Mouse (Mus musculus) heart, adult 2 months (tissue): ENCODE results near the gene Klhl25. TPM values are rescaled to one million over a fixed set of nuclear protein-coding genes. Genes with fewer than 3 reads are reported as not detected.

Source experiments
- DNase-seq, 2 experiments: peaks; one replicate each; pipeline ENCODE4 v3.0.0; 2021
- H3K27ac ChIP-seq: fragments of 200-600 bp; 2 replicates; pipeline ENCODE4 v1.8.1; 2022
- H3K27me3 ChIP-seq: fragments of 200-500 bp; 2 replicates; pipeline ENCODE4 v1.6.1; 2012; ENCODE audit warnings: mild to moderate bottlenecking, low read length, inconsistent platforms, mixed read lengths; ENCODE audit not compliant: control insufficient read depth, insufficient read depth
- H3K36me3 ChIP-seq: fragments of 200-500 bp; 2 replicates; pipeline ENCODE4 v1.6.1; 2012; ENCODE audit warnings: low read length, inconsistent platforms; ENCODE audit not compliant: control insufficient read depth, insufficient read depth
- H3K4me1 ChIP-seq: fragments of 200-500 bp; 2 replicates; pipeline ENCODE4 v1.6.1; 2011; ENCODE audit warnings: low read length; ENCODE audit not compliant: control insufficient read depth, insufficient read depth
- H3K4me3 ChIP-seq: fragments of 200-600 bp; 2 replicates; pipeline ENCODE4 v1.8.1; 2022
- H3K79me2 ChIP-seq: fragments of 200-500 bp; replicated peaks from 2 replicates; pipeline ENCODE4 v1.6.1; 2012; ENCODE audit warnings: mild to moderate bottlenecking, inconsistent platforms, low read length, moderate library complexity, mixed read lengths; ENCODE audit not compliant: control insufficient read depth, insufficient read depth
- H3K9ac ChIP-seq: fragments of 200-500 bp; 2 replicates; pipeline ENCODE4 v1.6.1; 2012; ENCODE audit warnings: low read depth, mild to moderate bottlenecking, control low read depth, inconsistent platforms, low read length, mixed read lengths
- CTCF ChIP-seq: fragments of 200-600 bp; IDR thresholded peaks from 2 replicates; pipeline ENCODE4 v1.8.1; 2022; ENCODE audit warnings: antibody characterized with exemption, mild to moderate bottlenecking, moderate library complexity
- EP300 ChIP-seq: fragments of 200-500 bp; IDR thresholded peaks from 2 replicates; pipeline ENCODE4 v1.6.1; 2011; ENCODE audit warnings: low read depth, low read length, control low read depth; ENCODE audit not compliant: insufficient read depth
- POLR2A ChIP-seq: fragments of 200-500 bp; IDR thresholded peaks from 2 replicates; pipeline ENCODE4 v1.6.1; 2011; ENCODE audit warnings: mild to moderate bottlenecking, low read depth, low read length, control low read depth; ENCODE audit not compliant: insufficient read depth
- WGBS: fragments of 180-500 bp; shearing (Covaris S2); methylation state at CpG from one replicate; pipeline ENCODE4 v1.1.7; 2018; 5-methylcytosine and 5-hydroxymethylcytosine counted together
- intact Hi-C: fragments of 180-260 bp; cut with DNase I; formaldehyde crosslinking; loops from one replicate; pipeline ENCODE4 v1.15.1; 2025
- polyA plus RNA-seq: library from polyadenylated mRNA; depleted of rRNA; stranded (reverse); fragments of >200 nt; gene quantifications from 2 replicates; pipeline ENCODE4 v1.2.3, GENCODE M21; 2012
- total RNA-seq, 2 experiments: library from RNA; stranded (reverse); gene quantifications; 2 replicates each; pipeline ENCODE4 v1.2.3; 2021

The Klhl25 gene
- total and polyA plus RNA-seq, 3 experiments = 4.8 to 6.4 (median 5.9) TPM

DNA sequence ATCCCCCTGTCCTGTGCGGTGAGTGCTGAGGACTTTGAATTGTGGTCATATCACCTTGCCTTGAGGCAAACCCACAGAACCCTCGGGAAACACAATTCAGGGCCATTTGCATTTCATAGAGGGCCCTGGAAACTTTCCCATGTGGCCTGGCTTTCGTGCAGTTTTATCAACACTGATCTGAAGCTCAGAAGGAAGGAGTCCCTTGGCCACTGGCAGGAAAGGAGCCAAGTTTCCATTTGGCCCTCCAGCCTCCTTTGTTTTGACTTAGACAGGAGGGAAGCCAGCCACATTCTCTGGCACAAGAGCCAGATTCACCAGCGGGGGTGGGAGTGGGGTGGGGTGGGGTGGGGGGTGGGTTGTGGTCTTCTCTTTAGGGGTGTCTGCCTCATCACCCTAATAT is 41.4 kb upstream of the Klhl25 start:
- TF ChIP-seq POLR2A = no peak
- peak; percentile 76; the same call in 1 of the 2 replicates for TF ChIP-seq EP300
- no peak overlapping the region for H3K4me3 ChIP-seq
- 17% methylated on average over 4 of the region's 4 CpGs for WGBS
- peaks cover 3% of the 10 kb centered on the region; the same call in 1 of the 2 replicates for H3K36me3 ChIP-seq
- intact Hi-C loops = loop anchor here (5.0 kb wide), 1 partner anchor 69 kb away; no protein-coding TSS in a partner anchor
- H3K79me2 ChIP-seq = no peaks in the 10 kb centered on the region
- no peak overlapping the region; the same call in 1 of the 2 replicates for H3K9ac ChIP-seq
- H3K4me1 ChIP-seq = peaks cover 8% of the 10 kb centered on the region
- H3K27me3 ChIP-seq = no peaks in the 10 kb centered on the region
- peak overlapping the region; percentile 73 for H3K27ac ChIP-seq
- DNase-seq = peak; percentile 69 to 81

- Histone ChIP-seq H3K36me3 (peaks cover 3% of the 10 kb centered on the region; the same call in 1 of the 2 replicates), H3K4me3 (no peak overlapping the region), H3K9ac (no peak overlapping the region), H3K4me1 (peaks cover 8% of the 10 kb centered on the region), H3K79me2 (no peaks in the 10 kb centered on the region), H3K27ac (peak overlapping the region; percentile 59), H3K27me3 (no peaks in the 10 kb centered on the region)
- 63% methylated on average over 17 of the region's 17 CpGs for WGBS
- peak; percentile 49 to 50 for DNase-seq
- TF ChIP-seq POLR2A (no peak), CTCF (peak; percentile 69), EP300 (no peak)
- intact Hi-C loops = loop anchor here (5.0 kb wide), 1 partner anchor 70 kb away; no protein-coding TSS in a partner anchor
Observed at GRCm38 (mm10) chr7:75807460-75808304, 40.4 kb upstream of the Klhl25 start.

DNA sequence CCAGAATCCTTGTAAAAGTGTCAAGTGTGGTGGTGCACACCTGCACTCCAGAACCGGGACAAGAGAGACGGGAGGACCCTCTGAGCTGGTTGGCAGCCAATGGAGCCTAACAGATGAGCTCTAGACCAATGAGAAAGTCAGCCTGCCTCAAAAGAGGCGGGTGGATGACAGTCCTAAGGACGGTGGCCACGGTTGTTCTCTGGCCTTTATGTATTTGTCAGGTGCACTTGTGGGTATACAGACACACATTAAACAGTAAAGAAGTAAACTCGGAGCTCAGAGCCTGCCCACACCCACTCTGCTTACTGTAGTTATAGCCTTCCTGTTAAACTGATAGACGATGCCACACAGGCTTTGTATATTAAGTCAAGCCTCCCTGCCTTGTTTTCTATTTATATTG is 27.4 kb upstream of the Klhl25 start:
- DNase-seq = no peak
- 83% methylated on average over 7 of the region's 7 CpGs for WGBS
- Histone ChIP-seq H3K27ac (no peak overlapping the region), H3K27me3 (no peaks in the 10 kb centered on the region), H3K79me2 (no peaks in the 10 kb centered on the region), H3K4me1 (no peaks in the 10 kb centered on the region), H3K36me3 (no peaks in the 10 kb centered on the region), H3K4me3 (no peak overlapping the region), H3K9ac (no peak overlapping the region)
- TF ChIP-seq POLR2A = no peak
- TF ChIP-seq EP300 = no peak
- intact Hi-C loops = loop anchor here (5.0 to 10.0 kb wide), 3 partner anchors 73 to 256 kb away; no protein-coding TSS in a partner anchor

DNA sequence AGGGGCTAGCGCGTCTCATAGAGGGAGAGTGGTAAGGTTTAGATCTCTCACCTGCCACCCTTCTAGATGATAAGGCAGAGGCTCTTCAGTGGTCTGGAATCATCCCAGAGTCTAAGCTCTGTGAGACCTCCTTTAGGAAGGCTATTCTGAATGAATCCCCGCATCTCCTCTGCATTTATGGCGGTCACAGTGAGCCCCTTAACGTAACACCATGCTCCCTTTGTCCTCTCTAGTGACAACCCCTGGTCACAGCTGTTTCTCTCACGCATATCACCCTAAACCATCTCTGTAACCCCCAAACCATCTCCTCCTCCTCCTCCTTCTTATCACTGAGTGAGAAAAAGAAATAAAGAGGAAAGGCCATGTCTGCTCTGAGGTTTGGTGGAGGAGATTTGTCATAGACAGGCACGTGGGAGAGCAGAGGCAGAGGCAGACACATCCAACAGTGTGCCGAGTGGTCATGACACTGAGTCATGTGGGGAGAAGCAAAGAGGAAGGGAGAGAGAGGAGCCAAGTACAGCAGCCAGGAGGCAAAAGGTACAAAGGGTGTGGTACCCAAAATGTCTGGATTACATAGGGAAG is 25.9 kb upstream of the Klhl25 start:
- 77% methylated on average over 8 of the region's 8 CpGs for WGBS
- Histone ChIP-seq H3K36me3 (no peaks in the 10 kb centered on the region), H3K4me1 (no peaks in the 10 kb centered on the region), H3K79me2 (no peaks in the 10 kb centered on the region), H3K4me3 (no peak overlapping the region), H3K27me3 (no peaks in the 10 kb centered on the region), H3K9ac (no peak overlapping the region), H3K27ac (peak overlapping the region; percentile 42)
- TF ChIP-seq EP300 = no peak
- TF ChIP-seq POLR2A = no peak
- intact Hi-C loops = loop anchor here (5.0 to 10.0 kb wide), 3 partner anchors 75 to 257 kb away; no protein-coding TSS in a partner anchor
- no peak for DNase-seq

- Histone ChIP-seq H3K79me2 (no peaks in the 10 kb centered on the region), H3K4me1 (peaks cover 1% of the 10 kb centered on the region; the same call in 1 of the 2 replicates), H3K36me3 (no peaks in the 10 kb centered on the region), H3K27ac (no peak overlapping the region), H3K27me3 (no peaks in the 10 kb centered on the region), H3K9ac (no peak overlapping the region), H3K4me3 (no peak overlapping the region)
- no peak for TF ChIP-seq POLR2A
- no peak for TF ChIP-seq EP300
- TF ChIP-seq CTCF = no peak
- intact Hi-C loops = loop anchor here (5.0 to 10.0 kb wide), 3 partner anchors 76 to 258 kb away; no protein-coding TSS in a partner anchor
- 94% methylated on average over 2 of the region's 2 CpGs for WGBS
- no peak for DNase-seq
Observed at GRCm38 (mm10) chr7:75823071-75823470, 25.0 kb upstream of the Klhl25 start.
